7 mouse cellular contexts compared by ENCODE assay signal in the genomic region with DNA sequence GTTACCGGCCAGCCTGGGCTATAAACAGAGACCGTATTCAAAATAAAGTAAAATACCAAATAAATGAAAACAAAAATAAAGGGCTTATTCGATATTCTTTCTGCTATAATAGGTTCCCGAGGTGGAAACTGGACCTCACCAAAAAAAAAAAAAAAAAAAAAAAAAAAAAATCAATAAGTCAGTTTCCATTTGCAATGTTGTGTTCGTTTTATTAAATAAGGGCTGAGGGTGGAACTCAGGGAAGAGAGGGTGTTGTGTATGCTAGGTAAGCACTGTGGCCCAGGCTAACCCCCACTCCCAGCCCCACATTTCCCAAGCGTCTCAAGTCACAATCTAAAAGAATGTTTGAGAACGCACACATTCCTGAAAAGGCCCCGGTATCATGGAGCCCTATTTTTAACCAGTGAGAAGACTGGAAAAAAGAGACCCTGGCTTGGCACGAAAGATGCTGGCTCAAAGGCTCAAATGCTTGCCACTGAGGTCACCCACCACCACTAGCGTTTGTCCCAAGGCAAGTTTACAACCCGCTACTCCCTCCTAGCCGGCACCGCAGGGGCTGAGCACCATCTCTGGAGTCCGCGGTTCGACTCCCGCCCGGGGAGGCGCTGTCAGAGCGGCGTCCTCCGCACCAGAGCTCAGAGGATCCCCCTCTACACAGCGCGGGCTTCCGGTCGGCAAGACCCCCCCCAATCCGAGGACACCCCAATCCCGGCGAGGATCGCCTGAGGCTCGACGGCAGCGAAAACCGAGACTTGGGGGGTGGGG. TPM values are rescaled to one million over a fixed set of nuclear protein-coding genes. Genes with fewer than 3 reads are reported as not detected.
DNase-seq lines count a peak whose midpoint lies in the region; ATAC-seq and TF ChIP-seq lines count a peak whose summit lies in the region.

No protein-coding gene starts in this region.

- H3K27me3 ChIP-seq in forebrain, postnatal 0 days (ENCODE audit: insufficient read depth, low read length): no peaks in the 10 kb centered on the region

- 15% methylated on average over 34 of the region's 34 CpGs for WGBS in forebrain, postnatal 0 days

- peak overlapping the region; percentile 63 for H3K4me2 ChIP-seq in forebrain, postnatal 0 days (ENCODE audit: low read depth)

- DNase-seq in 3134 (ENCODE audit: extremely low read depth, insufficient read length, low spot score): peak; percentile 29
- peak; percentile 53 for DNase-seq in B cell, adult 2 months
- peak; percentile 44 for DNase-seq in cerebellum, adult 11-12 months
- peak; percentile 47 for DNase-seq in forebrain, postnatal 0 days
- DNase-seq in kidney, postnatal 14 days: peak; percentile 42
- DNase-seq in mesoderm, embryonic 11.5 days (ENCODE audit: low read depth, low spot score): peak; percentile 36
- peak; percentile 49 to 51 for DNase-seq in thymus, postnatal 10 days (ENCODE audit: low spot score in 2 of 2)

- H3K27ac ChIP-seq in forebrain, postnatal 0 days (ENCODE audit: low read depth, low read length): peak overlapping the region; percentile 78

- ATAC-seq in forebrain, postnatal 0 days: peak; percentile 56

- peak overlapping the region; percentile 89 for H3K9ac ChIP-seq in forebrain, postnatal 0 days

- H3K9me3 ChIP-seq in forebrain, postnatal 0 days (ENCODE audit: low read length): no peaks in the 10 kb centered on the region

- H3K36me3 ChIP-seq in forebrain, postnatal 0 days (ENCODE audit: insufficient read depth): peaks cover 31% of the 10 kb centered on the region

- H3K4me1 ChIP-seq in forebrain, postnatal 0 days (ENCODE audit: insufficient read depth): no peaks in the 10 kb centered on the region

- TF ChIP-seq CTCF in forebrain, postnatal 0 days (IDR thresholded peaks at IDR 0.05; ENCODE audit: low read depth): peak; percentile 16; the same call in 1 of the 2 replicates

- peak overlapping the region; percentile 79 for H3K4me3 ChIP-seq in forebrain, postnatal 0 days (ENCODE audit: low read depth, low read length)

RNA-seq across cellular contexts. Expression of gene Pdcd5, which starts 0.8 kb away (rescaled TPM):
- total RNA-seq in forebrain, postnatal 0 days (2014; rRNA removed): 91.6 and 154 TPM in 2 replicates
- 228 and 295 TPM in 2 replicates for polyA plus RNA-seq in forebrain, postnatal 0 days (2015; fragmentation: Nextera tagmentation; extraction: Ambion mirVana)

Comparison
In these comparisons a context has a peak if more than half of its experiments do, and no peak if none do; other contexts are left out.
1. Peak in every context shown above with its lines: DNase-seq, ATAC-seq, H3K4me3 ChIP-seq and H3K27ac ChIP-seq.